Mouse (Mus musculus) stomach, postnatal 0 days (tissue): ENCODE measurements around the gene Ccdc183.

ENCODE experiments used
- CTCF ChIP-seq: IDR thresholded peaks from 2 replicates; pipeline ENCODE4 v1.5.1; 2016; ENCODE audit warnings: antibody characterized with exemption, low read depth, mild to moderate bottlenecking, moderate library complexity
- EP300 ChIP-seq: optimal IDR thresholded peaks from 2 replicates; pipeline ENCODE3; 2016; ENCODE audit warnings: antibody characterized with exemption

GRCm38 (mm10) chr2:25581294-25581864 lies 36.1 kb downstream of the Ccdc183 start, which contains the start of gene Ajm1:
- peak; percentile 92 for TF ChIP-seq CTCF
- no peak for TF ChIP-seq EP300
